Mouse (Mus musculus) heart, adult 2 months (tissue): Measurements from ENCODE around the gene Eif4a3. TPM values are rescaled to one million over a fixed set of nuclear protein-coding genes. Genes with fewer than 3 reads are reported as not detected.
A peak's percentile ranks its signal among the peaks of the same experiment; 100 is the strongest.
"Not testable (repeated sequence)": the region's sequence is repeated elsewhere in the genome, so short reads cannot be mapped to it uniquely, and the experiment has no call there.

ENCODE experiments used
- DNase-seq, 2 experiments: peaks; one replicate each; pipeline ENCODE4 v3.0.0; 2021
- H3K27ac ChIP-seq: fragments of 200-600 bp; 2 replicates; pipeline ENCODE4 v1.8.1; 2022
- H3K27me3 ChIP-seq: fragments of 200-500 bp; 2 replicates; pipeline ENCODE4 v1.6.1; 2012; ENCODE audit warnings: mild to moderate bottlenecking, low read length, inconsistent platforms, mixed read lengths; ENCODE audit not compliant: control insufficient read depth, insufficient read depth
- H3K36me3 ChIP-seq: fragments of 200-500 bp; 2 replicates; pipeline ENCODE4 v1.6.1; 2012; ENCODE audit warnings: low read length, inconsistent platforms; ENCODE audit not compliant: control insufficient read depth, insufficient read depth
- H3K4me1 ChIP-seq: fragments of 200-500 bp; 2 replicates; pipeline ENCODE4 v1.6.1; 2011; ENCODE audit warnings: low read length; ENCODE audit not compliant: control insufficient read depth, insufficient read depth
- H3K4me3 ChIP-seq: fragments of 200-600 bp; 2 replicates; pipeline ENCODE4 v1.8.1; 2022
- H3K79me2 ChIP-seq: fragments of 200-500 bp; replicated peaks from 2 replicates; pipeline ENCODE4 v1.6.1; 2012; ENCODE audit warnings: mild to moderate bottlenecking, inconsistent platforms, low read length, moderate library complexity, mixed read lengths; ENCODE audit not compliant: control insufficient read depth, insufficient read depth
- H3K9ac ChIP-seq: fragments of 200-500 bp; 2 replicates; pipeline ENCODE4 v1.6.1; 2012; ENCODE audit warnings: low read depth, mild to moderate bottlenecking, control low read depth, inconsistent platforms, low read length, mixed read lengths
- CTCF ChIP-seq: fragments of 200-600 bp; IDR thresholded peaks from 2 replicates; pipeline ENCODE4 v1.8.1; 2022; ENCODE audit warnings: antibody characterized with exemption, mild to moderate bottlenecking, moderate library complexity
- EP300 ChIP-seq: fragments of 200-500 bp; IDR thresholded peaks from 2 replicates; pipeline ENCODE4 v1.6.1; 2011; ENCODE audit warnings: low read depth, low read length, control low read depth; ENCODE audit not compliant: insufficient read depth
- POLR2A ChIP-seq: fragments of 200-500 bp; IDR thresholded peaks from 2 replicates; pipeline ENCODE4 v1.6.1; 2011; ENCODE audit warnings: mild to moderate bottlenecking, low read depth, low read length, control low read depth; ENCODE audit not compliant: insufficient read depth
- WGBS: fragments of 180-500 bp; shearing (Covaris S2); methylation state at CpG from one replicate; pipeline ENCODE4 v1.1.7; 2018; 5-methylcytosine and 5-hydroxymethylcytosine counted together
- intact Hi-C: fragments of 180-260 bp; cut with DNase I; formaldehyde crosslinking; loops from one replicate; pipeline ENCODE4 v1.15.1; 2025
- polyA plus RNA-seq: library from polyadenylated mRNA; depleted of rRNA; stranded (reverse); fragments of >200 nt; gene quantifications from 2 replicates; pipeline ENCODE4 v1.2.3, GENCODE M21; 2012
- total RNA-seq, 2 experiments: library from RNA; stranded (reverse); gene quantifications; 2 replicates each; pipeline ENCODE4 v1.2.3; 2021

Gene Eif4a3
- total and polyA plus RNA-seq, 3 experiments, result 59.9 to 67.3 (median 60.5) TPM

DNA sequence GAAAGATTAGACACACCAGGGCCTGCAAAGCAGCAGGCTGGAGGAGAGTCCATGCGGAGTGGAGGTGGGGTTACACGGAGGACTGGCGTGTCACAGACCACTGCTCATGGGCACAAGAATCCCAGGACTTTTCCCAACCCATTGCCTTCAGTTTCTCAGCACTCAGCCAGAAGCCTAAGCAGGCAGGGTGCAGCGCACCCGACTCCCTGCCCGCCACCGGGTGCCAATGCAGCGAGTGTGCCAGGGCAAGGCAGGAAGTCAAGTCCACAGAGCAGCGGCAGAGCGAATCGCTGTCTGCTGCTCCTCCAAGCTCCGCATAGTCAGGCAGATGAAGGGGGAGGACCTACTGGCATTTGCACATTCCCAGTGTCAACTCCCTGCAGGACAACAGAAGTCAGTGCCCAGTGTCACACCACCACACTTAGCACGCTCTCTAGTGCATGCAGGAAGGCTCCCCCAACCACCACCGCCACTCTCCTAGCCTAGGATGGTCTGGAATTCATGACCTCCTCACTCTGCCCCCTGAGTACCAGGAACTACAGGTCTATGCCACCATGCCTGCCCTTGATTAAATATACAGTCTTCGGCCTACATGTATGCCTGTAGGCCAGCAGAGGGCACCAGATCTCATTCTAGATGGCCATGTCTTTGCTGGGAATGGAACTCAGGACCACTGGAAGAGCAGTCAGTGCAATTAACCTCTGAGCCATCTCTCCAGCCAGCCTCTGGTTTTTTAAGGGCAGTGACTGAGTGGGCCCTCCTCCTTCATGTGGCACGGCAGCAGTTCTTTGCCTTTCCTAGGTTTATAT, 5.2 kb upstream of the Eif4a3 start:
- Histone ChIP-seq H3K4me1 (no peaks in the 10 kb centered on the region), H3K27me3 (no peaks in the 10 kb centered on the region), H3K27ac (no peak overlapping the region), H3K4me3 (no peak overlapping the region), H3K79me2 (no peaks in the 10 kb centered on the region), H3K9ac (no peak overlapping the region), H3K36me3 (no peaks in the 10 kb centered on the region)
- peak; percentile 72 for TF ChIP-seq CTCF
- no peak for TF ChIP-seq POLR2A
- TF ChIP-seq EP300, result 0 out of 2 replicates have a peak, but pooled peaks have one; percentile 17
- intact Hi-C loops, result no loop called here
- DNase-seq, result peak; percentile 25 to 41
- 44% methylated on average over 16 of the region's 16 CpGs for WGBS

DNA sequence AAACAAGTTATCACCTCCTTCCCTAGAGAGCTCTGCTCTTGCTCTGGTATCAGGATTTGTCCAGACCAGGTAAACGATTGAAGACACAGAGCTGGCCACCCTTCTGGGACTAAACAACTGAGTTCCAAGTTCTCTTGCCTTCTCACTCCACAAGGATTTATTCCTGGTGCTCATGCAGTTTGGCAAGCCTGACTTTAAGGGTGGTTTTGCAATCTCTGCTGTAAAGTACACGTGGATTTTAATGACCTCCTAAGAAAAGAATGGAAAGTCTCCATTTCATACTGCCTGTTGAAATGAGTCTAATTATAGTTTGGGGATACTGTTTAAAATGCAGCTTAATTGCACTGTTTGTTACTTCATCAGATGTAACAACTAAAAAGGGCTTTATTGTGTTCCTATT, 1.1 kb upstream of the Eif4a3 start:
- Histone ChIP-seq H3K27me3 (no peaks in the 10 kb centered on the region), H3K79me2 (peaks cover 5% of the 10 kb centered on the region; the same call in 1 of the 2 replicates), H3K4me1 (peaks cover 4% of the 10 kb centered on the region), H3K27ac (no peak overlapping the region), H3K36me3 (no peaks in the 10 kb centered on the region), H3K4me3 (no peak overlapping the region), H3K9ac (no peak overlapping the region)
- DNase-seq, result no peak
- intact Hi-C loops, result no loop called here
- no peak for TF ChIP-seq CTCF
- WGBS, result 20% methylated on average over 2 of the region's 2 CpGs

DNA sequence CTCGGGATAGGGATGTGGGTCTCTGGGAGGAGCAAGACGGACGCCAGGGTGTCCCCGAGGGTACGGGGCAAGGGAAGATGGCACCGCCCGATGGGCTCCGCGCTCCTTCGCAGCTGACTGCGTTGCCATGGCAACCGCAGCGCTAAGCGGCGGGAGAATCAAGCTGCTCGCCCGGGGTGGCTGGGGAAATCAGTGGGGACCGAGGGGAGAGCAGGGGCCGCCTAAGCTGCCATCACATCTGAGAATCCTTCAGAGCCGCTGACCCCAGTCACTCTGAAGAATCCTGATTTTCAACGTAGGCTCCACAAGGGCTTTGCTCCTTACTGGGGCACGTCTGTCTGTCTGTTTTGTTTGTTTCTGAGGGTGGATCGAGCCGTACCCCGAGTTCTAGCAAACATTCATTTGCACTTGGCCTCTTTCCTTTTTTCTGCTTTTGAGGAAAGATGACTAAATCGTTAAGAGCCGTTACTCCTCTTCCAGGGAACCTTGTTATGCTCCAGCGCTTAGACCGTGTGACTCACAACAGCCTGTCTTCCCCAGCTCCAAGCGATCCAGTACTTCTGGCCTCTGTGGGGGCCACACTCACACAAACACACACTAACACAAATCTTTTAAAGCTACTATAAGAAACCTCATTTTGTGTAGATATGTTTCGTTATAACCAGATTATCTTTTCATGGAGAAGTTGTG, 502 bp upstream of the Eif4a3 start:
- Histone ChIP-seq H3K36me3 (no peaks in the 10 kb centered on the region), H3K27me3 (no peaks in the 10 kb centered on the region), H3K27ac (peak overlapping the region; percentile 91), H3K9ac (peak overlapping the region; percentile 95), H3K79me2 (peaks cover 5% of the 10 kb centered on the region; the same call in 1 of the 2 replicates), H3K4me1 (peaks cover 4% of the 10 kb centered on the region), H3K4me3 (peak overlapping the region; percentile 94)
- 2% methylated on average over 31 of the region's 31 CpGs for WGBS
- no peak for TF ChIP-seq POLR2A
- TF ChIP-seq CTCF, result no peak
- no peak for TF ChIP-seq EP300
- intact Hi-C loops, result no loop called here
- DNase-seq, result no peak

GRCm38 (mm10) chr11:119298917-119299316, 972 bp downstream of the Eif4a3 start:
- intact Hi-C loops, result no loop called here
- H3K4me3 ChIP-seq, result peak overlapping the region; percentile 94
- H3K27me3 ChIP-seq, result no peaks in the 10 kb centered on the region
- peak overlapping the region; percentile 91 for H3K27ac ChIP-seq
- no peak for DNase-seq
- H3K79me2 ChIP-seq, result peaks cover 5% of the 10 kb centered on the region; the same call in 1 of the 2 replicates
- H3K4me1 ChIP-seq, result peaks cover 4% of the 10 kb centered on the region
- TF ChIP-seq CTCF, result no peak
- TF ChIP-seq POLR2A, result no peak
- TF ChIP-seq EP300, result no peak
- 4% methylated on average over 7 of the region's 7 CpGs for WGBS
- no peaks in the 10 kb centered on the region for H3K36me3 ChIP-seq
- H3K9ac ChIP-seq, result peak overlapping the region; percentile 86; the same call in 1 of the 2 replicates

DNA sequence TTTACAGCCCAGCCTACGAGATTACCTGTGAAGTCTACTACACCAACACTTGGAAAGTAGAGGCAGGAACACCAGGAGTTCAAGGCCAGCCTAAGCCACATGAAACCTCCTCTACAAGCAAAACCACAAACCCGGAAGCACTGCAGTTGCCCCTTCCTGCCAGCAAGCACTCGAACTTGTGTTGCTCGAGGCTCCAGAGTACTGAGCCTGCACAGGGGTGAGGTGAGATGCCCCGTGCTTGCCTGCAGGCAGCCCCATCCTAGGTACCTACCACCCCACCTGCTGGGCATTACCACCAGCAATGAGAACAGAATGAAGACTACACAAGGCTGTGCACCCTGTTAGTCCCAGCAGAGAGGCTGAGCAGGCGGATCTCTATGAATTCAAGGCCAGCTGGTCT, 1.9 kb downstream of the Eif4a3 start:
- no peak overlapping the region for H3K27ac ChIP-seq
- no peak overlapping the region for H3K4me3 ChIP-seq
- intact Hi-C loops, result no loop called here
- DNase-seq, result no peak
- WGBS, result 67% methylated on average over 6 of the region's 6 CpGs
- H3K27me3 ChIP-seq, result no peaks in the 10 kb centered on the region
- H3K79me2 ChIP-seq, result peaks cover 5% of the 10 kb centered on the region; the same call in 1 of the 2 replicates
- TF ChIP-seq POLR2A (no peak), EP300 (no peak), CTCF (no peak)
- H3K4me1 ChIP-seq, result peaks cover 4% of the 10 kb centered on the region
- no peaks in the 10 kb centered on the region for H3K36me3 ChIP-seq
- H3K9ac ChIP-seq, result no peak overlapping the region

- DNase-seq, H3K4me3 ChIP-seq, H3K36me3 ChIP-seq, H3K27me3 ChIP-seq, H3K9ac ChIP-seq, H3K27ac ChIP-seq, H3K79me2 ChIP-seq, H3K4me1 ChIP-seq, intact Hi-C loops: not testable (repeated sequence)
- 97% methylated on average over 8 of the region's 8 CpGs for WGBS
Observed at GRCm38 (mm10) chr11:119292861-119293260, 7.0 kb downstream of the Eif4a3 start.
